Mouse (Mus musculus): ENCODE results near the gene Lypd6b.

The Lypd6b gene

GRCm38 (mm10) chr2:49771172-49771571 is 16.3 kb upstream of the Lypd6b start:
- peak; percentile 19 for DNase-seq

- no peak for DNase-seq
These were observed 14.1 kb upstream of the Lypd6b start for GRCm38 (mm10) chr2:49773194-49773931.

GRCm38 (mm10) chr2:49774180-49774579 is 13.3 kb upstream of the Lypd6b start:
- DNase-seq: no peak

- no peak for DNase-seq
These were observed 12.3 kb upstream of the Lypd6b start for GRCm38 (mm10) chr2:49775187-49775586.

- DNase-seq: no peak
These were observed 11.8 kb upstream of the Lypd6b start for GRCm38 (mm10) chr2:49775735-49776134.

GRCm38 (mm10) chr2:49776407-49776806 is 11.1 kb upstream of the Lypd6b start:
- DNase-seq: no peak

GRCm38 (mm10) chr2:49788051-49788418 is 547 bp downstream of the Lypd6b start:
- no peak for DNase-seq

- no peak for DNase-seq
These were observed 1.2 kb downstream of the Lypd6b start for GRCm38 (mm10) chr2:49788643-49789042.

GRCm38 (mm10) chr2:49789078-49789477 is 1.6 kb downstream of the Lypd6b start:
- DNase-seq: no peak

- DNase-seq: no peak
These were observed 2.0 kb downstream of the Lypd6b start for GRCm38 (mm10) chr2:49789504-49789903.

- no peak for DNase-seq
These were observed 10.1 kb downstream of the Lypd6b start for GRCm38 (mm10) chr2:49797444-49798143.

- DNase-seq: no peak
These were observed 17.0 kb downstream of the Lypd6b start for GRCm38 (mm10) chr2:49804448-49804847.

- no peak for DNase-seq
These were observed 18.4 kb downstream of the Lypd6b start for GRCm38 (mm10) chr2:49805736-49806371.

GRCm38 (mm10) chr2:49809496-49809895 is 22.0 kb downstream of the Lypd6b start:
- no peak for DNase-seq

- DNase-seq: no peak
These were observed 23.9 kb downstream of the Lypd6b start for GRCm38 (mm10) chr2:49811420-49811819.

- peak; percentile 55 for DNase-seq
These were observed 24.4 kb downstream of the Lypd6b start for GRCm38 (mm10) chr2:49811871-49812363.

GRCm38 (mm10) chr2:49813151-49813550 is 25.7 kb downstream of the Lypd6b start:
- no peak for DNase-seq

- DNase-seq: peak; percentile 35
These were observed 26.5 kb downstream of the Lypd6b start for GRCm38 (mm10) chr2:49814011-49814410.

- DNase-seq: no peak
These were observed 28.3 kb downstream of the Lypd6b start for GRCm38 (mm10) chr2:49815696-49816320.

- no peak for DNase-seq
These were observed 29.1 kb downstream of the Lypd6b start for GRCm38 (mm10) chr2:49816549-49816948.

GRCm38 (mm10) chr2:49817151-49817550 is 29.7 kb downstream of the Lypd6b start:
- DNase-seq: no peak

- DNase-seq: no peak
These were observed 30.6 kb downstream of the Lypd6b start for GRCm38 (mm10) chr2:49818126-49818525.

- DNase-seq: no peak
These were observed 34.8 kb downstream of the Lypd6b start for GRCm38 (mm10) chr2:49822312-49822711.
